Mouse (Mus musculus) brain, embryonic 18.5 days (tissue): ENCODE results near the gene Fkbp4.

Experiments used
- DNase-seq: peaks from one replicate; pipeline ENCODE4 v3.0.0-alpha.2; 2012; ENCODE audit warnings: low read depth, low spot score

Fkbp4 gene

DNA sequence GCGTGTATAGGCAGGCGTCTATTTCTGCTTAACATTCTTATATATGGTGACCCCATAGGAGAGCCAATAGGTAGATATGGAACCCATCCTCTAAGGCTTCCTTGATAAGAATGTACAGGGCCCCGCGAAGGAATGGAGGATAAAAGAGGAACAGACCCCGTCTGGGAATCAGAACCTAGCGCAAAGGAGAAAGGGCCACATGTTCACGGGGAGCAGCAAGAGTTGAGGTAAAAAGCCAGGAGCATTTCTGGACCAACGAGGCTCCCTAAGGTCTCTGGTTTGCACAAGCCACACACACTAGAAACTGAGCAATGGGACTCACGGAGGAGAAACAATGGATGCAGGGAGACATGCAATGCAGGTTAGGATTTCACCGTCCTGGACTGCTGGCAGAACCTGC lies 1.2 kb downstream of the Fkbp4 start:
- DNase-seq = no peak

DNA sequence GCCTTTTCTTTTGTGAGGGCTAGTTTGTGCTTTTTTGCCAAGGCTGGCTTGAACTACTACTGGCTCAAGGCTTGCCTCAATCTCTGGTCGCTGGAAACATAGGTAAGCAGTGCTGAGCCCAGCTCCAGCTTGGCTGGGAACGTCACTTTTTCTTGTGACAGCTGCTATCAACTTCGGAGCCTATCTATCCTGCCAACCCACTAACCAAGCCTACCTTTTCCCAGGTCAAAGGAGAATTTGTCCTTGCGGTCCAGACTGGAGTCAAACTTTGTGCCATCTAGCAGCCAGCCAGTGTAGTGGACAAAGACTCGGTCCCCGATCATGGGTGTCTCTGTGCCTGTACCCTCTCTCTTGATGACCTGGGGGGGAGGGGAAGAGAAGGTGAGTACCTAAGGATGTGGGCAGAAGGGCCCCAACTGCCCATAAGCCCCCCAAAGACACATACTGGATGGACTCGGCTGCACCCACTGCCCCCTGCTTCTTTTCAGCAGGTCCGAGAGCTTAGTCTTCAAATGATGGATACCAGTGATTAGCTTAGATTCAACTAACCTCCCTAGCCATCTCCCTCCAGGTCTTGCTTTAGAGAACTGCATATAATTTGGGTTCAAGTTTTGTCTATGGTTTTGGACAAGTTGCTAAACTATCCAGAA lies 2.0 kb downstream of the Fkbp4 start:
- no peak for DNase-seq

DNA sequence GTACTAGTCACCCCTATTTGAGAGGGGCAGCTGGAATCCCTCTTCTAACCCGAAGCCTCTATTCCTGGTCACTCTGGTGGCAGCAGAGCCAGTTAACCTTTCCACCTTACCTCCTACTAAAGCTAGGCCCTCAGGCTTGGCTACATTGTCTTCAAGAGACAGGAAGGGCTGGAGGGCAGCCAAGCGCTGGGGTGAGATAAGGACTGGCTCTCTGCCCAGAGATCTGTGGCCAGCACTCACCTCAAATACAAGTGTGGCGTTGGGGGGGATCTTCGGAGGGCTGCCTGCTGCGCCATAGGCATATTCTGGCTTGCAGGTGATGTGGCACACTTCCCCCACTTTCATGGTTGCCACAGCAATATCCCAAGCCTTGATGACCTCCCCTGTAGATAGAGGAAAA lies 3.0 kb downstream of the Fkbp4 start:
- DNase-seq = no peak

DNA sequence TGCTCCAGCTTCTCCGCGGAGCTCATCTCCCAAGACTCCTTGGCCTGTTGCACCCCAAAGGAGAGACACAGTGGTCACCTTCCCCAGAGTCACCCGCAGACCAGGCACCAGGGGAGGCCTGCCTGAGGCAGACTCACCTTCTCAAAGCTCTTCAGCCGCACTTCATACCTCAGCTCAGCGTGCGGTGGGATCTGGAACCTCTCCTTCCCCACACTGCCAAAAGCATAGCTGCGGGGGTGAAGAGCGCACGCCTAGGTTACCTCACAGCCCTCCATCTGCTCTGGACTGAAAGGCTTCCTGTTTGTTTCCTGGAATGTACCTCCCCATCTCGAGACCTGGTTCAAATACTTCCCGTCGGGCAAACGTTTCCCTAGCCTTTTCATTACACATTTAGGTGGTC lies 4.9 kb downstream of the Fkbp4 start:
- no peak for DNase-seq

DNA sequence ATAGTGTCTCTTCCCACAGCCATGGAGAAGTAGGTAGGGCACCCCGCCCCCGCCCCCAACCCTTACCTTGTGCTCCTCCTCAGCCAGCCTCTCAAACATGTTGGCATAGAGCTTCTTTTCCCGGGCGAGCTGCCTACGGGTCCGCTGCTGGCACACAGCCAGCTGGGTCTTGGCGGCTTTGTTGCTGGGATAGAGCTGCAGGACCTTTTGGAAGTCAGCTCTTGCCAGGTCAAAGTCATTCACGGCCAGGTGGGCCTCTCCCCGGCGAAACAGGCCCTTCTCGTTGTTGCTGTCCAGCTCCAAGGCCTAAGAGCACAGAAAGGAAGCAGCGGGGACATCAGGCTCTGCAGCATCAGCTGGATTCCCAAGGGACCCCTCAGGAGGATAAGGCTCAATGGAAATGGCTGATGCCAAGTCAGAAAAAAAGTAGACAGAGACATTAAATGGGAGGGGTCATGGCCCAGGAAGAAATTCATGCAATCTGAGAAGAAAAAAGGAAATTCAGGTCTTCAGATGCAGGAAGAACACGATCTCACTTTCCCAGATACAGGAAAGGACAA lies 6.0 kb downstream of the Fkbp4 start:
- no peak for DNase-seq

DNA sequence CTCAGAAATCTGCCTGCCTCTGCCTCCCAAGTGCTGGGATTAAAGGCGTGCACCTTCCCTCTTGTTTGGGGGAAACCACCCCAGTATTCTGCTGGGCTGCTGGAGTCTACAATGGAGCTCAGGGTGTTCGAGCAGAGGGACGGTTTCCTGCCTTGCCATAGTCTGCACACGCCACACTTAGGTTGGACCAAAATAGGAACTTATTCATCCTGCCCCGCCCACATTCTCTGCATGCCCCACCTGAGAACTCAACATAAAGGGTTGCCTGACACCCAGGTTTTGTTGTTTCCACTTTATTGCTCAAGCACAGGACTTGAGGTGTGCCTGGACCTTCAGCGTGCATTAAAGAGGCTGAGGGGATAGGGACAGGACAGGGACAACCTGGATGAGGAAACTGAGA lies 8.7 kb downstream of the Fkbp4 start:
- DNase-seq = no peak

DNA sequence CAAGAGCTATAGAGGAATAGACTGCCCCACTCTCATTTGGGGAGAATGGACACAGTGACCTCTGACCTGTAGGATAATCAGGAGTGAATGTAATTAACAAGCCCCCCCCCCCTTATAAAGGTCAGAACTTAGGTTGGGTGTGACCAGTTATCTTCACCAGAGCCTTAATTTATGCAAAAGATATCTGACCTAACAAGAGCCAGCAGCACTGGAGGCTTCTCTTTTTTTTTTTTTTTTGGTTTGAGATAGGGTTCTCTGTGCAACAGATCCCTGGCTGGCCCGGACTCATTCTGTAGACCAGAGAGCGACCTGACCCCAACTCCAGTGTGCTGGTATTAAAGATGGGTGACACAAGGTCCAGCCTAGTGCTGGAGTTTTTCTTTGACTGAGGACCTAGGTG lies 9.2 kb downstream of the Fkbp4 start:
- no peak for DNase-seq

DNA sequence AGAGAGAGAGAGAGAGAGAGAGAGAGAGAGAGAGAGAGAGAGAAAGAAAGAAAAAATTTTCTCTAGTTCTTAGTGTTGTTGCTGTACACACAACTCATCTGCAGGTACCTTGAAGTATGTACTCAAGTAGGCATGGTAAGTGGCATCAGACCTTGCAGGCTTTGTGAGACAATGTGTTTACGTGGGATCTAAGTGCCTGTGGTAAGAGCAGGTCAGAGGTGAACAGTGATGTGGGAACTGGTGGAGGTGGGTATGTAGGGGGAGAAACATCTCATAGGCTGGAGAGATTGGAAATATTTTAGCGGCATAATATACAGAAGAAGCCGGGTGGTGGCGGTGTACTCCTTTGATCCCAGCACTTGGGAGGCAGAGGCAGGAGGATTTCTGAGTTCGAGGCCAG lies 10.9 kb downstream of the Fkbp4 start:
- no peak for DNase-seq

DNA sequence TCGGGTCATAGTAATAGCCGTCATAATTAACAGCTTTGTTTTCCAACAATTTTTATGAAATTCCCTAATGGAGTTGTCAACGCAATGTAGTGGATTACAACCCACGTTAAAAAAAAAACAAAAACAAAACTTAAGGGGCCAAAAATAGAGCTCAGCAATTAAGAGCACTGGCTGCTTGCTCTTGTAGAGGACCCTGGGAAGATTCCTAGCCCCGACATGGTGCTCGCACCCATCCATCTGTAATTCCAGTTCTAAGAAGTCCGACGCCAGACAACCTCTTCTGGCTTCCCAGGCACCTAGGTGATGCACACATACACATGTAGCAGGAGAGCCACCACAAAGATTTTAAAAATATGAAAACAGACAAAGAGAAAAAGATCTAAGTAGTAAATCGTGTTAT lies 13.4 kb downstream of the Fkbp4 start:
- DNase-seq = no peak

DNA sequence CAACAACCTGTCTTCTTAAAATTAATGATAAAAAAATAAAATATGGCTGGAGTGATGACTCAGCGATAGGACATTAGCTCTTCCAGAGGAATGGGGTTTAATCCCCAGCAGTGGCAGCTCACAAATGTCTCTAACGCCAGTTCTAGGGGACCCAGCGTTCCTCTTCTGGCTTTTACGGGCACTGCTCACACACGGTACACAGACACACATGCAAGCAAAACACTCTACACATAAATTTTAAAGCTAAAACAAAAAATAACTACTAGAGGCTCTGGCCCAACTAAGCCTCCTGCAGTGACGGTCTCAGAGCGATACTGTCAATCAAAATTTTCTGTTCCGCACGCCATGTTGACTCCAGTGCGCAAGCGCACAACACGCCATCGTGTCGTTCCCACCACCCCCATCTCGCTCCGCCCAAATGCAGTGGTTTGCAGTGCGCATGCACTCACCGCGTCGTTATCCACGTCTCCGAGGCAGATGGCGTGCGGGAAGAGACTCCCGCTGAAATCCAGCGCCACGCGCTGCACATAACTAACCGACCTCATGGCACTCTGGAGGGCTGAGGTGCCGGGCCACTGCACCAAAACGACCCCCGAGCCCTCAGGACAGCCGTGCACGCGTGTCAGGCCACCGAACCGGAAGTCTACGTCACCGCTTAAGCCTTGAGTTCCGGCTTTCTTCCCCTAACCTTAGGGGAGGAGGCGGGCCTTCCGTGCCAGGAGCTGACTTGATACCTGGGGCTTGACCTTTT lies 14.0 kb downstream of the Fkbp4 start, which contains the start of gene Itfg2:
Gene Itfg2 (minus strand): TSS at position 663 of the 751 bp plus-strand sequence.
- DNase-seq = peak; percentile 94

DNA sequence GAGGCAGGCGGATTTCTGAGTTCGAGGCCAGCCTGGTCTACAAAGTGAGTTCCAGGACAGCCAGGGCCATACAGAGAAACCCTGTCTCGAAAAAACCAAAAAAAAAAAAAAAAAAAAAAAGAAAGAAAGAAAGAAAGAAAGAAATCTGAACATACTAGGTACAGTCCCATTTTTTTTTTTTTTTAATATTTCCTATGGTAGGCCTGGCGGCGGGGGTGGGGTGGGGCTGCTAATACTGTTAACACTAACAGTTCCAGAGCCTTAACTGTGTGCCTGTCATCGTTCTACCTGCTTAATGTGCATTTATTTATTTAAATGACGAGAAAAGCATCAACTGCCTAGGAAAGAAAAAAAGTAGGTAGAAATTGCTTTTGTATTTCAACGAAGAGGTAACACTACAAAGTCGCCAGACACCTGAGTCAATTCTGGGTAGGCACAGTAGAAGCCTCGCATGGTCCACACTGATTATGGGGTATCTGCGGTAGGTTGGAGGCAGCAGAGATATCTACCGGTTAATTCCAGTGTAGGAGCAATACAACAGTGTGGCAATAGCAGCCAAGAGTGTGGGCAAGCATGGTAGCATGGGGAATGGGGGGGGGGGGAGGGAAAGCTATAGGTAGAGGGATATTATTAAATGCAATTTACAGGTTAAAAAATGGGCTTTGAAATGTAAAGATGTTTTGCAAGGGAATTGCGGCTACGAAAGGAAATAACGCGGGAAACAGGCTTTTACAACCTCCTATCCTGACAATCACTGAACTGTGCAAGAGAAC lies 14.8 kb downstream of the Fkbp4 start:
- peak; percentile 6 for DNase-seq

DNA sequence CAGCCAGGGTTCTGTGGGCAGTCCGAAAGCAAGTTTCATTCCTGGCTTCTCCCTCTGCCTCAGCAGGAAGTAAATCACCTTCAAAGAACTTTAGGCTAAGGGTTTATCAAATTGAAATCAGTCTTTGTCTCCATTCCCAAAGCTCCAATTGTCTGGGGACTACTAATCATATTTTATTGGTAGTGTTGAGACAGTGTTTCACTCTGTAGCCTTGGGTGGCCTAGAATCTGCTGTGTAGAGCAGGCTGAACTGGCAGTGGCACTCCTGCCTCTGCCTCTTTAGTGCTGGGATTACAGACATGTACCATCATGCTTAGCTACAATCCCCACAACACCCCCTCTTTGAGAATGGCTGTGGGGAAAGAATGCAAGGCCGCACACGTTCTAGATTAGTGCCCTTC lies 17.0 kb downstream of the Fkbp4 start:
- DNase-seq = no peak

DNA sequence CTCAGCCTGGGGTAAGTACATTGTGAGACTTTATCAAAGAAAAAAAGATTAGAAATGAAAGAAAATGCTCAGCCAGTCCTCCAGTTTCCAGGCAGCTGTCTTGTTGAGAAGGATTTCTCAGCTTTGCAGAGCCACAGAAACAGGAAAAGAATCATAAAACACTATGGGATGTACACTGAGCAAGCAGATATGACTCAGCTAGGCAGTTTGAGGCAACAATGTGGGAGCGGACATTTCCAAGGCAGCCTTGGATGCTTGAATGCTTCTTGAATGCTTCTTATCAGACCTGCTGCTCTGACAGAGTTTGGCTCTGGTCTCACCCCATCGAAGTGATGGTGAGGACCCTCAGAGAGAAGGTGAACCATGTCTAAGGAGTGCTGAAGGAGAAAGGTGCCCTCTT lies 17.4 kb downstream of the Fkbp4 start:
- no peak for DNase-seq

DNA sequence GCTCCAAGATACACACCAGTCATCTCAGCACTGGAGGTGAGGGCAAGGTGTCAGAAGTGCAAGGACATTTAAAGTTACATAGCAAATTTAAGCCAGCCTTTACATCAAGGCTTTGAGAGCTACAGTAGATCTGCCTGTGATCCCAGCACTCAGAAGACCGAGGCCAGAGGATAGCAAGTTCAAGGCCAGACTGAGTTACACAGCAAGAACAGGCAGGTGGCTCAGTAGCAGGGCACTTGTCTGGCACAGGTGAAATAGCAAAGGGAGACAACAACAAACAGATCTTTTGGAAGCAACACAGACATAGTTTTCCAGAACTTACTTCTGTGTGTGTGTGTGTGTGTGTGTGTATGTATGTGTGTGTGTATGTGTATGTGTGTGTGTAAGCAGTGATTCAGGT lies 20.4 kb downstream of the Fkbp4 start:
- no peak for DNase-seq

DNA sequence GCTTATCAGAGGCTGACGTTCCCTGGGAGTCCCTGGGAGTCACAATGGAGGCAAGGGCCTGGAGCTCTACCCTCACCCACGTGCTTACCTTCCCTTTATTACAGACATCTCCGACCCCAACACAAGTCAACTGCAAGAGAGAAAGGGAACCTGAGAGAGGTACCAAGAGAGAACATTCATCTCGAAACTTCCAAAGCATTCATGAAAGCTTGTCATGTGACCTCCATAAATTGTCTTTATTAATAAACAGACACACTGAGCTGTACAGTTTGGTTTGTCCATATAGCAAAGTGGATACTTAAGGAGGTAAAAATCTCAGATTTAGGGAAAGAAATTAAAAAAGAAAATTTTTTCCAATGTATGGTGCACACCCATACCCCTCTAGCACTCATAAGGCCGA lies 22.3 kb downstream of the Fkbp4 start:
- DNase-seq = no peak

DNA sequence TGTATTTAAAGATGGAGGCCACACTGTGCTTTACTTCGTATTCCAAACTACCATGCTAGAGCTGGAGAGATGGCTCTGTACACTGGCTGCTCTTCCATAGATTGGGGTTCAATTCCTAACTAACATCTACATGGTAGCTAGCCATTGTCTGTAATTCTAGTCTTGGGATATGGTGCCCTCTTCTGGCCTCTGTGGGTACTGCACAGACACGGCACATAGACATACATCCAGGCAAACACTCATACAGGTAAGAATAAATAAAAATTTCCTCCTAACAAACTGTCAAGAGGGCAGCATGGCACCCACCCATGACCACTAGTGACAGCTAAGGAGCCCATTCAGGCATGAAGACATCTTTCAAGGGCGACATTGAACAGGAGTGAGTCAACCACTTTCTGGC lies 27.4 kb downstream of the Fkbp4 start:
- peak; percentile 30 for DNase-seq

DNA sequence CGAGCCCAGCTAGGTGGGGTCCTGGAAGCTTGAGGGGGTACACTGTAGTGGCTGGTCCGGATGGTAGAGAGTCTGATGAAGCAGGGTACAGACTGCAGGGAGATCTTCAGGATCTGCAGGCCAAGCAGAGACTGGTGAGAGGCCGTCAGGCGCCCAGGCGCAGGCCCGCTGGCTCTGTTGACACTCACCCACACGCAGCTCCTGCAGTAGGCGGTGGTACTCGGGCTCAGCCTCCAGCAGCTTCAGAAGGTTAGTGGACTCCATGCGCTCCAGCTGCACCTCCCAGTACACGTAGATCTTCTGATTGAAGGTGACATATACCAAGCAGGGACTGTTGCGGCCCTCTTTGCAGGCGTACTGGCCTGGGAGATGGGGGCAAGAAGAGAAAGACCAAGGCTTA lies 28.2 kb downstream of the Fkbp4 start:
- DNase-seq = no peak

DNA sequence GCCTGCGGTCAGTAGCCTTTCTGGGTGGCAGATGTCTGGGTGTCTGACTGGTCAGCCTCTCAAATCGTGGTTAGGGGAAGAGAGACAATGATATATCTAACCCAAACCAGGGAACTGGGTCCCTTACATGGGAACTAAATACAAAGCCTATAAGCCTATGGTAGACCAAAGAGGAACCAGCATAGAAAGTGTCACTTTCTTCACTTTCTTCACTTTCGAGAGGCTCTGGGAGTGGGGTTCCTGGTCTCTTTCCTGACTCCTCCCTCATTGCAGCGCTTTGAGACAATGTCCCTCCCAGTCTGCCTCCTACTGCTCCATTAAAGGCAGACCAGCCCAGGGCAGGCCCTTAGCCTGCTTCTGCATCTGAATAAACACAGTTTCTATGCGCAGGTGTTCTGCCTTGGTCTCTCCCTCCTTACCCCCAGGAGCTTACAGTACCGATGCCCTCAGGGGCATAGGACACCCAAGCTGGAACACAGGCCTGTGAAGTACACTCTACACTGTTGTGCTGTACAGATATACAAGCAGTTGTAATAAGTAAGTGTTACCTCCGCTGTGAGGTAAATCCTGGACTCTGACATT lies 29.8 kb downstream of the Fkbp4 start:
- DNase-seq = no peak

DNA sequence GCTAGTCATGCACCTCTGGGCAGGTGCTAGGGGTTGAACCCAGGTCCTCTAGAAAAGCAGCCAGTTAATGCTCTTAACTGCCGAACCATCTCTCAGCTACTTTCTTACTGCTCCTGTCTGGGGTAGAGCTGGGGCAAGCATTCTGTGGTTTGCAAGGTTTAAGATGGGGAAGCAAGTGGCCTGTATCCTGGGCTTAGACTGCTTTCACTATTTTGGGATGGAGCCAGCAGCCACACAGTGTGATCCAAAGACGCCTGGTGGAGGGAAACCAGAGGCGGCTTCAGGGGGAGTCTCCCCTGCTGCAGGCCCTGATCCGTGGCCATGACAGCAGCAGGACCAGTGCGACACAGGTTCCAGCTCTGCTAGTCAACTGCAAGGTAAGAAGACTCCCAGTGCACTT lies 33.8 kb downstream of the Fkbp4 start:
- no peak for DNase-seq

DNA sequence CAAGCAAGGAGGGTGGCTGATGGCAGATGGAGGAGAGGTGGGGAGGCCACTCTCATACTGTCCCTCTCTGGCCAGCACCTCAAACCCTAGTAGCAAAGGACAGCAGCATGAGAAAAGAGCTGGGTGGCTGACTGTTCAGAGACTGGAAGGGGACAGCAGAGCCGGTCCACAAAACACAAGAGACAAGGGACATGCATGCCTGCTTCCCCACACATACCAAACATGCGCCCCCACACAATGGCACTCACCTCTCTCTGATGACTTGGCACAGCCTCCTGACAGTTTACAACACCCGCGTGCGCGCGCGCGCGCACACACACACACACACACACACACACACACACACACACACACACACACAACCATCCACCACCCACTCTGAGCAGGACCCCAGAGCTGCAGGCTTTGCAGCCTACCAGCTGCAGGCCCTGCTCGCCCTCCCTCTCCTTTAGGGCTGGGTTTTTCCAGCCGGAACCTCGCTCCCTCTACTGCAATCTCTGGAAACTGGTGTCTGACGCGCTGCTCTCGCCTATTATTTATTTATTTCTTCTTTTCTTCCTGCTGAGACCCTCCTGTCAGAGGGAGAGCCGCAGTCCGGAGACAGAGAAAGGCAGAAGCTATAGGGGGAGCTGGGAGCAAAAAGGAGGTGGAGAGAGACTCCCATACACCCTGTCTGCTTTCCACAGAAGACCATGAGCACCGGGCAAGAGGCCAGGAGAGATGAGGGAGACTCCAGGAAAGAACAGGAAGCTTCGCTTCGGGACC lies 38.9 kb downstream of the Fkbp4 start:
- DNase-seq = peak; percentile 42

DNA sequence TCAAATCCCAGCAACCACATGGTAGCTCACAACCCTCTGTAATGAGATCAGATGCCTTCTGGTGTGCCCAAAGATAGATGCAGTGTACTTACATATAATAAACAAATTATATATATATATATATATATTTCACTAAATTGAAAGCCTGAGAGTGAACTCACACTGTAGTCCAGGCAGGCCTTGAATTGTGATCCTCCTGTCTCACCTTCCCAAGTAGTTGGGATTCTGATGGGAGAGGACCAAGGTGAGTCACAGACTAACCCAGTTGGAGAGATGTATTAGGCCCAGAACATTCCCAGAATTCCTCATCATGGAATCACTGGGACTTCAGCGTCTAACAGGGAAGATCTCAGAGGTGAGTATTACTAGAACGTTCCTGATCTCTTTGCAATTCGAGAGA lies 39.5 kb downstream of the Fkbp4 start, which contains the start of gene Nrip2:
Gene Nrip2 (plus strand): TSS at position 301 of the 400 bp plus-strand sequence.
- no peak for DNase-seq
